Mouse (Mus musculus): ENCODE measurements around the gene Zfp850.
A peak's percentile ranks its signal among the peaks of the same experiment; 100 is the strongest.
"Not testable (repeated sequence)": the region's sequence is repeated elsewhere in the genome, so short reads cannot be mapped to it uniquely, and the experiment has no call there.

The Zfp850 gene

DNA sequence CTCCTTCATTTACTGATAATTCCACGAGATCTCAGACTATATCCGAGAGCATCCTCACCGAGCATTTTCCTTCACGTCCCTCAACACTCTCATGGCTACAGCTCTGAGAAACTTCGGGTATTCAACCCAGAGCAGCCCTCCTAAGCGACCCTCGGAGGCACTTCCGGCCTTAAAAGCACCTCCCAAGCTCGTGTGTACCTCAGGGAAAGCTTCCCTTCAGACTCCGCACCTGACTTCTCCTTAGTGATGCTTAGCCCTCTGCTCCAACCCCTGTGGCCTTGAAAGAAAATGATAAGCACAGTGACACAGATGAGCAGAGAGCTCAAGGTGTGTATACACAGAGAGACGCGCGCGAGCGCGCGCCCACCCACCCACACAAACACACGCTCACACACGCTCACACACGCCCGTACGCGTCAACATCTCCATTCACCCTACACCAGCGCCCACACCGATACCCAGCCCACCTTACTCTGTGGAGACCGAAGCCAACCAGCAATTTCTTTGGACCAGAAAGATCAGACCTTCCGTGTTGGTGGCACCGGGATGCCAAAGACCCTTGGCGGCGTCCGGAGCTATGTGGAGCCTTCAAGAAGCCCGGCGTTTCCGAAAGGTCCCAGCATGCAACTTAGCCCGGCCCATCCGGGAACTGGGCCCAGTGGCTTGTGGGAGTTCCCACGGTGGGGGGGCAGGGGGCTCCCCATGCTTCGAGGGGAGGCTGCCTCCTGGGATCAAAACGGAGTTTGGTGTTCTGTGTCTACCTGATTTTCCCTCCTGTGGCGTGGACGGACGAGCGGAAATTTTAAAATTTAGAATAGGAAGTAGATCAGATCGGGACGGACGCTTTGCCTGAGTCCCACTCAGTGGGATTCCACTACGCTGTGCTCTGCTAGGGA is at the start of gene Zfp850:
Zfp850 (minus strand) TSS at position 567 of the 896 bp plus-strand sequence.
- DNase-seq (ENCODE audit: low spot score), result peak; percentile 23

DNA sequence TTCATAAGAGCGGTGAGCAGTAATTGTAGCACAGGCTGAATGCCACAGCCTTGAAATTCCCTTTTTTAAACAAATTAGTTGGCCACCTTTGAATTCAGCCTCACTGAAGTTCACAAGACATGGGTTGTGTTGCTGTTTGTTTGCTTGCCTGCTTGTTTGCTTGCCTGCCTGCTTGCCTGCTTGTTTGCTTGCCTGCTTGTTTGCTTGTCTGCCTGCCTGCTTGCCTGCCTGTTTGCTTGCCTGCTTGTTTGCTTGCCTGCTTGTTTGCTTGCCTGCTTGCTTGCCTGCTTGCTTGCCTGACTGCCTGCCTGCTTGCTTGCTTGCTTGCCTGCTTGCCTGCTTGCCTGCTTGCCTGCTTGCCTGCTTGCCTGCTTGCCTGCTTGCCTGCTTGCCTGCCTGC is 46.1 kb upstream of the Zfp850 start:
- no peak for DNase-seq (ENCODE audit: low spot score)

DNA sequence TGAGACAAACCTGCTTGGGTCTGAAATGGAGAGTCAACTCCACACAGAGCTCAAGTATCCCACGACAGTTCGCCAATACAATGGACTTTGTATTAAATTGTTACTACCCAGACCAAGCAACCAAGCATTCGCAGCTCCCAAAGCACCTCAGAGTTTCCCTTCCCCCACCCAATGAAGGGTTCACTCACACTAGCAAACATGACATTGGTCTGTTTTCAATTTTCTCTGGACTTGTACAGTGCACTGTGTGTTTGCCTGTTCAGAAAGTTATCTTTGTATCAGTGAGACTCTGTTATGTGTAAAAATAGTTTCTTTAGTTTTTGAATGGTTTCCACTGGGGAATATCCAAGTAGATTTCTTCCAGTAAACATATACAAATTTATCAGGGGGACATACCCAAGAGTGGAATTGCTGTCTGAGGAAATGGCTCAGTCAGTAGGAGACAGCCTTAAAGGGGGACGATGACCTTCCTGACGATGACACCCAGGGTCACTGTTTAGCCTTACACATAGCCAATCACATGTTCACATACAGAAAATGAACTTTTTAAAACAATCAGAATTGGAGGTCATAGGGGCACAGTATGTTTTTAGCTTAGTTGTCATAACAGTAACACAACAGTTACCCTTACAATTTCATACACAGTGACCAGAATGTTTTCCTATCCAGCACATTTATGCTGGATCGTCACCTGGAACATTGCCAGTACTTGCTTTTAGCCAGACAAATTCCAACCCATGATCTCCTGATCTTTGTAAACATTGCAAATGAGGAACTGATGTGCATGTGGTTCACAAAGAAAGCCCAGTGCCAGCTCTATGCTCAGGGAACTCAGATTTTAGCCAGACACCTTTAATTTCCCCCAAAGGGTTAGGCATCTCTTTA is 39.4 kb upstream of the Zfp850 start:
- DNase-seq (ENCODE audit: low spot score), result no peak

DNA sequence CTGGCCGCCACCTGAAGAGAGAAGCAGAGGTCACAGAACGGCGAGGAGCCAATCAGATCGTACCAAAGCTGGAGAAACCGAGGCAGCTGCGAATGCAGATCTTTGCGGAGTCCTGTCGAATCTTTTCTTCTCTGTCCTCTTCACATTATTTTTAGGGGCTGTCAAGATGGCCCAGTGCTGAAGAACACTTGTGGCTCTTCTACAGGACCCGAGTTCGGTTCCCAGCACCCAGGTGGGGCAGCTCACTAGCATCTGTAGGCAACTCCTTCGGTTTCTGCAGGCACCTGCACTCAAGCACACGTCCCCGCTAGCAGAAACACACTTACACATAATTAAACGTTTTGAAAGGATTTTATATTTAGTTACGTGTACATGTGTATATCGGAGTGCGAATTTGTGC is 36.7 kb upstream of the Zfp850 start:
- DNase-seq (ENCODE audit: low spot score), result no peak

DNA sequence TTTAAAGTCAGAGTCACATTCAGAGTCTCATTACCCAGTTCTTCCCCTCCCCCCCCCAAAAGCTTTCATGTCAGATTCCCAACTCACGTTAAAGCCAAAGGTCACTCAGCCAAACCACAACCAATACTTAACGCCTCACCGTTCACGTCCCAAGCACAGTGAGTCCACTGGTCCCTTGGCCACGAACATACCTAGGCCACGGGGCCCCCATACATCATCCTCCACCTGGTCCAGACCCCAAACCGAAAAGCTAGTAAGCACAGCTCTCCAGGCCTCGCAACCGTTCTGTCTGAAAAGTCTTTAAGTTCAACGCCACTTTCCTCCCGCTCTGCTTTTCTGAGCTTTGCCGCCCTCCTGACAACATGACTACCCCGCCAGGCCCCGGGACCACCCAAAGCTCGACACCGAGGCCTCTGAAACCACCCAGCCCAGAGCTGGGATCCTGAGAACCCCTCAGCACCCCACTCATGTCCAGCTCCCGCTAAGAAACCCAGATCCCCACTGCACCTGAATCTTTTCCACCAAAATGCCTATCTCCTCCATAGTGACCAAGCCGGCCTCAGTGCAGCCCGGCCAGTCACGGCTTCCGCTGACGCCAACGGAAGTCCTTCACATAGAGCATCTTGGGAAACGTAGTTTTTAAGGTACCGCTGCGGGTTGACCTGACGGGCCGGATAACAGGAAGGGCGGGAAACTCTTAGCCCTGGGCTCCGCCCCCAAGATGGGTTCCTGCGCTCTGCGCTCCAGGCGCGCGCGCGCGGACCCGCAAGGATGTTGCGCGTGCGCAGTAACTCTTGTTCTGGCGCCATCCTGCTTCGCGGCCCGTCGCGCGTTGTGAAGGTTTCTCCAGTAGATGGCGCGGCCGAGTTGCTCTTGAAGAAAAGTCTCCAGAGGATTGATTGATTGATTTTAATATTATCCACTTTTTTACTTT is 35.8 kb upstream of the Zfp850 start, which contains the start of gene Psmc4:
Psmc4 (minus strand) TSS at position 626 of the 934 bp plus-strand sequence.
- DNase-seq (ENCODE audit: low spot score), result peak; percentile 89

DNA sequence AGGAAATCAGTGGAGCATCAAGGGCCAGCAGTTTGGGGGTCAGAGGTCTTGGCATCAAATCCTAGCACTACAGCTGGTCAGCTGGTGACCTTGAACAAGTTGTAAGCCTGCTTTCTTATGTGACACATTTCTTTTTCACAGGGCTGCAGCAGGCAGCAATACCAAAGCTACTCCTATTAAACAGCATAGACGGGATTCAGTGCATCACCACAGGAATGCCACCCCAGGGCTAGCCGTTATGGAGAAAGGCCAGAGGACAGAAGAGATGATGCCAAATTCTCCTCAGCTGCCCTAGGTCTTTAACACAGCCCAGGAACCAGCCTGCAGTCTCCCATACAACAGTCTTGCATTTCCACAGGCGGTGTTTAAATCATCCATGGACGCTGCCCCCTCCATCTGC is 30.6 kb upstream of the Zfp850 start:
- DNase-seq (ENCODE audit: low spot score), result no peak

DNA sequence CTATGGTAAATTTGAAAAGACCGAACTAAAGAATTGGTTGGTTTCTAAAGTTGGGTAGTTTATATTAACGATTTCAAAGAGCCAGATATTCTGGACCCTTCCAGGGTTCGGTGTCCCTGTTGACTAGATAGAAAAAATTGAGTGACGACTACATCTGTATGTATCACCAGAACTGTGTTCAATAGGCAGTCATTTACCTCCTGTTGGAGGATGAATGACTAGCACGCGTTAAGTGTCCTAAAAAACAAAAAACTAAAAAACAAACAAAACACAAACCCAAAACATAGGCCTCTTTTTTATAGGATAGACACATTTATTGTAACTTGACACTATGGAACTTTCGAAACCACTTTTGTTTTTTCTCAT is 513 bp upstream of the Zfp850 start:
- DNase-seq (ENCODE audit: low spot score), result no peak

DNA sequence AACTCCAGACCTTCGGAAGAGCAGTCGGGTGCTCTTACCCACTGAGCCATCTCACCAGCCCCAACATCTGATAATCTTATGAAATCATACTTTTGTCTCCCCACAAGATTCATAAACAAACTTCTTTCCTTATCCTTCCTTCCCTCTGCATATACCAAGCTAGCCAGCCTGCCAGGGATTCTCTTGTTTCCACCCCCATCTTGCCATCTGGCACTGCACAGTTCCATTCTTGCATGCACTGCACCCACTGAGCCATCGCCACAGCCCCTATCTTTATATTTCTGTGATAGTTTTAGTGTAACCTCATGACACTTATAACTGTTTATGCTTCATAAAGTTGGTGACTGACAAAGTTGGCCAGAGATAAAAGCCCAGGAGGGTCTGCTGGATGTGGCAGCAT is 3.6 kb downstream of the Zfp850 start:
- no peak for DNase-seq (ENCODE audit: low spot score)

DNA sequence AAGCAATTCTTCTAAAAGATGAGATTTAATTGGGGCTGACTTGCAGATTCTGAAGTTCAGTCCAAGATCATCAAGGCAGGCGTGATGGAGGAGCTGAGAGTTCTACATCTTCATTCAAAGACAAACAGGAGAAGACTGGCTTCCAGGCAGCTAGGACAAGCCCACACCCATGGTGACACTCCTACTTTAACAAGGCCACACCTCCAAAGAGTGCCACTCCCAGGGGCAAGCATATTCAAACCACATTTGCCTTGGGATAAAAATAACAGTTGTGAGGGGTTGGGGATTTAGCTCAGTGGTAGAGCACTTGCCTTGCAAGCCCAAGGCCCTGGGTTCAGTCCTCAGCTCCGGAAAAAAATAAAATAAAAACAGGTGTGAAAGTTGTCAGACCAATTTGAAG is 31.7 kb downstream of the Zfp850 start:
- DNase-seq (ENCODE audit: low spot score), result no peak

DNA sequence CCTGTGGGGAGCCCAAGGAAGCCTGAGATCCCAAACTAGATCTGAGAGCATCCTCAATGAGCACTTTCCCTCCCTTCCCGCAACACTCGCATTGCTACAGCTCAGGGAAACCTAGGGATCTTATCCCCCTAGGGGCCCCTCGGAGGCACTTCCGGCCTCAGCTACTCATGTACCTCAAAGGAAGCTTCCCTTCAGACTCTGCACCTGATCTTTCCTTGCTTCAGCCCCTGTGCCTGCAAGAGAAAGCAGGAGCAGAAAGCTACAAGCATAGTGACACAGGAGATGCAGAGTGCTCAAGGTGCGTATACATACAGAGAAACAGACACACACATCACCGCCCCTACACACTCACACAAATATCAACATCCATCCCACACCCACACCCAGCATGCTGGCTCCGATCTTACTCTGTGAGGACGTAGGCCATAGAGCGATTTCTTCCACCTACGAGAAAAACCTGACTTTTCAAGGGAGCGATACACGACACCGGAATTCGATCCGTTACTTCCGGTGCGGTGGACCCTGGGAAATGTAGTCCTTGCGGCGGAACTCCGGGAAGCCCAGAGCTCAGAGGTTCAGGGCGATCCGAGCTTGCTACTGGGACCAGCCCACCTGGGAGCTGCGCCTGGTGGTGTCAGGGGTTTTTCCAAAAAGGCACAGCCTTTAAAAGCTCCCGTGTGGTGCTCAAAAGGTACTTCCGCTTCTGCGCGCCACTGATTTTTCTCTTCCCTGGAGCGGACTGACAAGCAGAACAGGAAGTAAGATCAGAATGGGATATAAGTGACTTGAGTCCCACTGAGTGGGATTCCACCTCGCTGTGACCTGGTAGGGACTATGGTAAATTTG is 35.0 kb downstream of the Zfp850 start, which contains the start of gene Zfp780b:
Zfp780b (minus strand) TSS at position 489 of the 846 bp plus-strand sequence.
- DNase-seq (ENCODE audit: low spot score), result peak; percentile 30

DNA sequence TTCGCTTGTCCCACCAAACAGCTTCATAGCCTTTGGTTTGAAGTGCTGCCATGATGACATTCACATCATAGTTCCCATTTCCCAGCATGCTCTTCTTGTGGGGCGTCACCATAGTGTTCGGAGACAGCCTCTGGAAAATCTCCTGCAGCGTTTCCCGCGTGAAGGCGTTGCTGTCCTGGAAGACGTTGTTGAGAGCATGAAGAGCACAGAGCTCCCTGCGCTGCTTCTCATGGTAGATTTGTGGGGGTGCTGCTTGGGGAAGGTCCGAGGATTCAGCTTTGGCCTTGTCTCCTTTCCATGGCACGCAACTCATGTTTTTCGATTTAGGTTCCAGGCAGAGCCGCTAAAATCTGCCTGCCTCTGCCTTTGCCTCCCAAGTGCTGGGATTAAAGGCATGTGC is 64.5 kb downstream of the Zfp850 start:
- DNase-seq (ENCODE audit: low spot score), result not testable (repeated sequence)

DNA sequence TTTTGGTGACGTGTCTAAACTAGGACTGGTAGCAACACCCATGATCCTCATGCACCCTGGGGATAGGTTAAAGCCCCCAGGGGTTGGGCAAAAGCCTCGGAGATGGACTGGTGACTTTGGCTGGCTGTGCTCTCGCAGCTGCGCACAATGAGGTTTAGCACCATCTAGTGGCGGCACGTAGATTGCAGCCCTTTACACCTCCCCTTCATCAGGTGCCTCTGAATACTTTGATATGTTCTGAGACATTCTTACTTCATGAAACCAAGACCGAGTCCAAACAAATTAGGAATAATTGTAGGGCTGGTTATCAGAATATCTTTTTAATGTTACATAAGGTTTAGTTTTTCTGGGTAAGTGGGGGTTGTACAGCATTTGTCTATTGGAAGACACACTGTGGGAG is 72.0 kb downstream of the Zfp850 start:
- not testable (repeated sequence) for DNase-seq (ENCODE audit: low spot score)

Data from urinary bladder, postnatal 10 days (tissue).